ENCODE assay signal across 10 mouse cellular contexts in the genomic region with DNA sequence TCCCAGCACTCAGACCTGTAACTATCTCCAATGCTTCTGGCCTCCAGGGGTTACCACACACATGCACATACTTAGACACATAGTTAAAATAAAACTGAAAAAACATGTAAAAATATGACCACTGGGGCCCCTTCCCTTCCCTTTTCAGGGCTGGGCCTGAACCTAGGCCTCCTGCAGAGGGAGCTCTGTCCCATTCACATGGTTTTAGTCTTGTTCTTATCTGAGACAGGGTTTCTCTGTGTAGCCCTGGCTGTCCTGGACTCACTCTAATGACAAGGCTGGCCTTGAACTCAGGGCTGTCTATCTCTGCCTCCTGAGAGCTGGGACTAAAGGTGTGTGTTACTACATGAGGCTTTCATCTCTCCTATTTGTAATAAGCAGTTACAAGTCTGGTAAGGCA. TPM values are rescaled to one million over a fixed set of nuclear protein-coding genes. Genes with fewer than 3 reads are reported as not detected.
DNase-seq lines count a peak whose midpoint lies in the region; ATAC-seq and TF ChIP-seq lines count a peak whose summit lies in the region.
"Had no signal": no experiment of that assay in that cellular context is flagged by ENCODE, and none has a peak within 500 bp of the region (broad histone marks: within the 10 kb centered on the region; RNA-seq: fewer than 3 reads in every experiment).

No protein-coding gene starts in this region.

- no peak for TF ChIP-seq POLR2A in cerebellum, adult 2 months (IDR thresholded peaks at IDR 0.05; ENCODE audit: borderline replicate concordance, insufficient read depth, low read length)

- peak; percentile 42; the same call in 1 of the 2 replicates for TF ChIP-seq CTCF in cerebellum, adult 2 months (IDR thresholded peaks at IDR 0.05; ENCODE audit: borderline replicate concordance, insufficient read depth, low read depth, low read length)
- peak; percentile 79 for TF ChIP-seq CTCF in layer of hippocampus, adult 2 months (conservative IDR thresholded peaks at IDR 0.05)

- H3K4me1 ChIP-seq in cerebellum, adult 2 months (ENCODE audit: control insufficient read depth, insufficient read depth, low read length), result no peaks in the 10 kb centered on the region; the same call in 1 of the 2 replicates
- H3K4me1 ChIP-seq: lung, embryonic 15.5 days had no signal

- no peak overlapping the region for H3K27ac ChIP-seq in cerebellum, adult 2 months (ENCODE audit: insufficient read depth, low read length)
- no peak overlapping the region for H3K27ac ChIP-seq in layer of hippocampus, adult 2 months
- H3K27ac ChIP-seq: lung, embryonic 15.5 days had no signal

- ATAC-seq in megakaryocyte progenitor cell, adult 5-6 weeks (replicated peaks; ENCODE audit: poor library complexity), result peak; percentile 80

- no peaks in the 10 kb centered on the region for H3K27me3 ChIP-seq in cerebellum, adult 2 months (ENCODE audit: control insufficient read depth, insufficient read depth, low read length)
- H3K27me3 ChIP-seq: lung, embryonic 15.5 days had no signal

- no peak for DNase-seq in cerebellum, adult 2 months
- no peak for DNase-seq in cerebellum, adult 18-20 months
- DNase-seq in layer of hippocampus, adult 2 months (ENCODE audit: low spot score in 2 of 2), result no peak
- DNase-seq in layer of hippocampus, adult 9-10 months (ENCODE audit: low spot score), result no peak
- peak; percentile 31 for DNase-seq in adipocyte (ENCODE audit: low spot score)
- no peak for DNase-seq in ovary, postnatal 10 days (ENCODE audit: low spot score)
- no peak for DNase-seq in cerebellum, postnatal 36 days
- DNase-seq: cerebellum, adult 9-11 months had no signal

- H3K4me3 ChIP-seq in cerebellum, adult 2 months (replicated peaks; ENCODE audit: insufficient read depth, low read depth, low read length), result no peak overlapping the region
- no peak overlapping the region for H3K4me3 ChIP-seq in layer of hippocampus, adult 2 months
- H3K4me3 ChIP-seq: lung, embryonic 15.5 days had no signal

RNA-seq across cellular contexts. Expression of a gene that starts 42.0 kb away (rescaled TPM):
- 114 and 116 TPM in 2 replicates for polyA plus RNA-seq in cerebellum, adult 2 months (2012; rRNA removed)
- 100 to 1,000 TPM; 106 to 115 TPM for total RNA-seq in layer of hippocampus, adult 2 months (2021)
- total RNA-seq in megakaryocyte progenitor cell, adult 5-6 weeks (2015), result 102 and 112 TPM in 2 replicates
- 45.9 and 46.0 TPM in 2 replicates for total RNA-seq in megakaryocyte progenitor cell, adult 5-6 weeks (2017)

RNA-seq across cellular contexts. Expression of a gene that starts 42.6 kb away (rescaled TPM):
- 0.34 and 0.76 TPM in 2 replicates for polyA plus RNA-seq in cerebellum, adult 2 months (2012; rRNA removed)
- not detected for total RNA-seq in layer of hippocampus, adult 2 months (2021)
- not detected in 2 replicates for total RNA-seq in megakaryocyte progenitor cell, adult 5-6 weeks (2015)
- not detected in 2 replicates for total RNA-seq in megakaryocyte progenitor cell, adult 5-6 weeks (2017)
